Comparison of ENCODE assay signal across 12 mouse cellular contexts in the genomic region with DNA sequence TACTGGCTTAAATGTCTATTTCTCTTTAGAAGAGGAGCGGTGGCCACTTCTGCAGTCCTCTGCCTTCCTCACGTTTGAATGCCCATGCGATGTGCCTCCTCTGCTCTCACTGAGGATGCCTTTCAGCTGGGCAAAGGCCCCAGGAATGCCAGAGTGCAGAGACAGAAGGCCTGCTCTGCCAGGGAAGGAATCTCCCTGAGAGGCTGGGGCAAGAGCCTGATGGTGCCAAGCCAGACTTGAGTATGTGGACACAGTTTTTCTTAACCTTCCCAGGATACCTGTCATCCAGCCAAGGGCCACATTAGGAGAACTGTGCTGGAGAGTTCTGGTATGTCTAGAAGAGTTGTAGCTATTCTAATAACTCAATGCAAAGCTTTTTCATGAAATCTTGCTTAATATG.
DNase-seq lines count a peak whose midpoint lies in the region; TF ChIP-seq lines count a peak whose summit lies in the region.
"Had no signal": no experiment of that assay in that cellular context is flagged by ENCODE, and none has a peak within 500 bp of the region (broad histone marks: within the 10 kb centered on the region; RNA-seq: fewer than 3 reads in every experiment).

No protein-coding gene starts in this region.

- WGBS in lung, adult 2 months = 68% methylated on average over 3 of the region's 3 CpGs

- peak; percentile 21 for DNase-seq in gastrocnemius, adult 18-20 months (ENCODE audit: low spot score)
- DNase-seq in gastrocnemius, postnatal 4 days (ENCODE audit: low spot score in 2 of 2) = no peak
- peak; percentile 87 for DNase-seq in adipocyte (ENCODE audit: low spot score)
- peak; percentile 70 for DNase-seq in cerebellum, adult 9-11 months
- peak; percentile 57 for DNase-seq in lung, adult 2 months
- DNase-seq in urinary bladder, adult 2 months (ENCODE audit: low spot score) = no peak
- DNase-seq in spleen, postnatal 4 days (ENCODE audit: low spot score in 2 of 2) = no peak
- no peak for DNase-seq in c-Kit-positive CD71-positive TER-119-positive erythroid progenitor cells, embryonic 14.5 days (ENCODE audit: low spot score)
- DNase-seq: heart, postnatal 36 days; liver, embryonic 13.5 days had no signal

- no peak for TF ChIP-seq POLR2A in lung, adult 2 months (IDR thresholded peaks at IDR 0.05; ENCODE audit: borderline replicate concordance, extremely low read depth, low read depth, low read length)

- H3K4me1 ChIP-seq in lung, adult 2 months (ENCODE audit: control insufficient read depth, insufficient read depth, low read length) = no peaks in the 10 kb centered on the region
- H3K4me1 ChIP-seq: liver, embryonic 13.5 days had no signal

- TF ChIP-seq CTCF in lung, adult 2 months (IDR thresholded peaks at IDR 0.05; ENCODE audit: insufficient read depth, low read length) = no peak

- H3K4me3 ChIP-seq in lung, adult 2 months (replicated peaks; ENCODE audit: extremely low read depth, low read depth, low read length) = no peak overlapping the region
- H3K4me3 ChIP-seq: embryonic facial prominence, embryonic 13.5 days; forebrain, embryonic 15.5 days; liver, embryonic 13.5 days had no signal

Comparison
In these comparisons a context has a peak if more than half of its experiments do, and no peak if none do; other contexts are left out.
1. DNase-seq: peak in gastrocnemius, adult 18-20 months (single experiment), adipocyte (single experiment), cerebellum, adult 9-11 months (single experiment) and lung, adult 2 months (single experiment); none in gastrocnemius, postnatal 4 days (0 of 2), urinary bladder, adult 2 months (single experiment), spleen, postnatal 4 days (0 of 2) and c-Kit-positive CD71-positive TER-119-positive erythroid progenitor cells, embryonic 14.5 days (single experiment).